Mouse (Mus musculus): ENCODE measurements around the gene Slc22a15. TPM values are rescaled to one million over a fixed set of nuclear protein-coding genes. Genes with fewer than 3 reads are reported as not detected.
A peak's percentile ranks its signal among the peaks of the same experiment; 100 is the strongest.
"Not testable (repeated sequence)": the region's sequence is repeated elsewhere in the genome, so short reads cannot be mapped to it uniquely, and the experiment has no call there.

Gene Slc22a15
- polyA plus RNA-seq, 2 experiments from 2014 or later = 5.2 to 8.1 TPM

GRCm38 (mm10) chr3:101861856-101862255, 62.4 kb downstream of the Slc22a15 start:
- ATAC-seq = no peak

DNA sequence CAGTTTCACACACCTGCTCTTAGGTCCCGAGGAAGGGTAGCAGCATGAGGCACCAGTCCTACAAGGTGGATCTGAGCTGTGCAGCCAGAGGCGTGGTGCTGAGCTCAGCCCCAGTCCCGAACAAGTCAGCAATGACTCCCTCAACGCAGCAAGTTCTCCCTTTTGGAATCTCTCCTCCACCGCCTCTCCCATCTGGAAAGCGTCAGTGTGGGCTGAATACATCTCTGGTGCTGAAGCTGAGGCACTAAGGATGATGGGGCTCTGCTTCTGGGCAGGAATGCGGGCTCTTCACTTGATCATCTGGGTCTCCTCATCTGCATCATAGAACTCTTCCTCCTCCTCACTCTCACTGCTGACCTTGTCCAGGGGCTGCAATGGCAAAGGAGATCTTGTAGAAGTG, 64.1 kb downstream of the Slc22a15 start:
- no peak for ATAC-seq

GRCm38 (mm10) chr3:101859740-101860139, 64.5 kb downstream of the Slc22a15 start:
- ATAC-seq = no peak

DNA sequence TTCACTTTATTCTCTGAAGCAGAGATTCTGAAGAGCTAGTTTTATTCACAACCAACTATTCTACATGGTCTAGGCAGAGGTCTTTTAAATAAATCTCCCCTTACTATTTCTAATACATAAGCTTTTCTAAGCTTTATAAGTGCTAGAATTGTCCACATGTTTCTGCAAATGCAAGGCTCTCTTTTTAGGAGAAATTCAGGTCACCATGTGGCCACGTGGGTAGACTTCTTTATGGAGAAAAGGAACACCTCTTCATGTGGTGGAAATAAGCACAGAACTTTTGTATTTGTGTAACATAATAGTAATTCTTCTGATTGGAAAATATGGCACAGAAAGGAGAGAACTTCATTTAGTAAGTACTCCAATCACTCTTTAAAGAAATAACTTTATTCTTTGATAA, 70.2 kb downstream of the Slc22a15 start:
- no peak for ATAC-seq

DNA sequence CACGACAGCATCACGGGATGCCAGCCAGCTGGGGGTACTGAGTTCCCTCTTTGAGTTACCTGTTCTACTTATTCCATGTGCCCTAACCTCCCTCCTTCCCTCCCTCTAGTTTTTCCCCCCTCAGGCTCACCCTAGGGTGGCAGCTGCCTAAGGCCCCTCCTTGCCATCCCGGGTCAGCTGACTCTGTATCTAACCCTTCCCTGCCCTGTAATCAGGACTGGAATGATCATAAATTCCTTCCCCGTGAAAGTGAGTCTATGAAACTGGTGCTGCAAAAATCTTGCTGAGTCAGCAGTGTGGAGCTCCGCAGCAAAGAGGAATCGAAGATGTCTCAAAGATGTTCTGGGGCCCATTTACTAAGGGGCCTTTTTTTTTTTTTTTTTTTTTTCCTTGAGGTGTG, 72.9 kb downstream of the Slc22a15 start:
- no peak for ATAC-seq

GRCm38 (mm10) chr3:101848816-101849215, 75.4 kb downstream of the Slc22a15 start, which contains the start of gene Mab21l3:
Gene Mab21l3, minus strand, starts transcription at chr3:101848959.
- no peak for ATAC-seq

GRCm38 (mm10) chr3:101846096-101846495, 78.2 kb downstream of the Slc22a15 start:
- no peak for ATAC-seq

GRCm38 (mm10) chr3:101842372-101843094, 81.7 kb downstream of the Slc22a15 start:
- no peak for ATAC-seq

GRCm38 (mm10) chr3:101839327-101839726, 84.9 kb downstream of the Slc22a15 start:
- no peak for ATAC-seq

- ATAC-seq = no peak
These were observed 87.3 kb downstream of the Slc22a15 start for GRCm38 (mm10) chr3:101836971-101837370.

DNA sequence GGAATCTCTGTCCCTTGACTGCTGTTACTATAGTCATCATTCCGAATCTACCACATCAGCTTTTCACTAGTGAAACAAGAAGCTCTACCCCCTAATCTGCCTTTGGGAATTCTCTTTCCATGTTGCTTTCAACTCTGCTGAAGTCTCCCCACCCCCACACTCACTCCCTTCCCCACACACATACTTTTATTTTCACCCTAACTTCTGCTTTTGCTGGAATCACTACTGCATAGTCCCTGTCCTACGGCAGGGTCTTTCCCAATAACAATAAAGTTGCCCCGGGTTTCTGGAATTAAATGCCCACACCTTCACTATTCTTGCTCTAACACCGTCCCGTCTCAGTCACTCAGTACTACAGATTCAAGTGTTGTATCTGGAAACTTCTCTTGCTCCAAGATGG, 87.7 kb downstream of the Slc22a15 start:
- no peak for ATAC-seq

- ATAC-seq = no peak
These were observed 88.2 kb downstream of the Slc22a15 start for GRCm38 (mm10) chr3:101836045-101836444.

DNA sequence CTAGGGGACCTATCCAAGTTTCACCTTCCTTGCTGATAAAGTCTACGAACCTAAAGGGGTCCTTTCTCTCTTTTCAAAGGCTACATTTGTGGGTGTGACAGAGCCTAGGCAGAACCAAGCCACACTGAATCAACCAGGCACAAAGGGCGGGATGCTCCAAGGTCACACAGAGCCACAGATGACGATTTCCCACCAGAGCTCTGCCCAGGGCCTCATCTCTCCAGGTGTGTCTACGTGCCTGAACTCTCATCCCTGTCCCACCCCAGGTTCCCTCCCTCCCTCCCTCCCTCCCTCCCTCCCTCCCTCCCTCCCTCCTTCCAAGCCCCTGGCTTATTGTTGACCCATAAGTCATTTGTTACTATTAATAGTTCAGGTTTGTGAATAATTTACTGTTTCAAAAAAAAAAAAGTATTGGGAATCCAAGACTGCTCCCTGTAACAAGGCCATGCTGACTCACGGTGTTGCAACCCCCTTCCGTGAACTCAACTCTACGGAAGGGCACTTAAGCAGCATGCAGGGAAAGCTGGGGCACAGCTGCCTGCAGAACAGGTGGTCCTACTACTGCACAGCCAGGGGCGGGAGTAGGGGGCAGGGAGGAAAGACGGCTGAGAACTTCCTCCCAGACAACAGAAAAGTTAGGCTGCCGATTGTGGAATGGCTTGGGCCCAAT, 92.9 kb downstream of the Slc22a15 start:
- ATAC-seq = no peak

DNA sequence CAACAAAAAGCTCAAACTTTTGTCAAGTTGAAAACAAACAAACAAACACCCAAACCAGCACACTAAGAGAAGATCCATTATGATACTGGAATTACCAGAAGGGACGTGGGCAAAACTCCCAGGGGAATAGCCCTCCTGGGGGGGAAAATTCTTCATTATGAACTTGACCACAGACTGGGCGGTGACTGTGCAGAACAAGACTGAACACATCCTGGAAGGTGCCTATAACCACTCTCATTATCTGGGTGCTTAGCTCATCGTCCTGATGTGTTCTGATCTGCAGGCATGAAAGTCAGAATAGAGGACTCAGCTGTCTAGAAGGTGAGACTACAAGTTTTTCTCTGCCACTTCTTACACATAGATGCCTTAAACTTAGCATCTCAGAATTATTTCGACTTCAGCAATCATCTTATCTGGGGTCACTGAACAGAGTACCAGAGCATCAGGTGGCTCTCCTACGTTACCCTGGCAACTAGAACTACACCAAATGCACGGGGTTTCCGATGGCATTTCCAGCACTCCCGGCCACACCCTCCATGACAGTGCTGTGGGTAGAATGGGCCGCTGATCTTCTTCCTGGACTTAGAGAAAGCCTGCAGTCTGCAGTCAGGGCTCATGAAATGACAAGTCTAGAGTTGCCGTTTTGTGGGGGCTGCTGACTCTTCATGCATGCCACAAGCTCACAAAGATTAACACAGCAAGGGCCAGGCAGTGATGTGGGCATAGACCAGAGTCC, 94.2 kb downstream of the Slc22a15 start:
- no peak for ATAC-seq

DNA sequence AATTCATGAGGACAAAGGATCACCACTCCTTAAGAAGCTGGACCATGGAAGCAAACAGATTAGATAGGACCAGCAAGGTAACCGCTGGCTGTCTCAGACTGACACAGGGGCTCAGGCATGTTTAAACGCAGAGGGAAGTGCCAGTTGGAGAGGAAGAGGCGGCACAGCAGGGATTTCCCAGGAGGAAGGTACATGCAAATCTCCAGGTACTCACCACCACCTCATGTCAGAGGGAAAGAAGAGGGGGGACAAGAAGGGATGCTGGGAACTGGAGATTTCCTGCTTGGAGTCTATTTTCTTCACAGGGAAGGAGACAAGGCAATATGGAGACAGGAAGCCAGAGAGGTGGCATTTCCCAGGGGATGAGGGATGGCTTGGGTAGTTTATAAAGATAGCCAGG, 95.7 kb downstream of the Slc22a15 start:
- ATAC-seq = no peak

DNA sequence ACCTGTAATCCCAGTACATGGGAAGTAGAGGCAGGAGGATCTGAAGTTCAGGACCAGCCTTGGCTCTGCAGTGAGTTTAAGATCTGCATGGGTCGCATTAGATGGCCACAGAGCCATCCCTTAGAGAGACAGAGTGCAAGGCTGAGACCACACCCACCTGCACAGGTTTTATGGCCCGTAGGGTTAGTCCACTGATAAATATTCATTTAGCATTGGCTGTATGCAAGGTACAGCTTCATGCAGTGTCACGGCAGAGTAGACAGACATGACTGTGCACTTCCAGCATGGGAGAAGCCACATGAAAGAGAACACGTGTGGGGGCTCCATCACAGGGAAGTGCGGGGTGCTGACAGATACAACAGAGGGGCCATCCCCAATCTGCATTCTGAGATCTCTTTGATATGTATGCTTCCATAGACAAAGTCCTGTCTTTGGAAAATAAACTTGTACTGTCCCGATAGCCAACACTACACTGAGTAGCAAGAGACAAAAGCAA, 97.0 kb downstream of the Slc22a15 start:
- no peak for ATAC-seq

GRCm38 (mm10) chr3:101824338-101824737, 99.9 kb downstream of the Slc22a15 start:
- no peak for ATAC-seq

DNA sequence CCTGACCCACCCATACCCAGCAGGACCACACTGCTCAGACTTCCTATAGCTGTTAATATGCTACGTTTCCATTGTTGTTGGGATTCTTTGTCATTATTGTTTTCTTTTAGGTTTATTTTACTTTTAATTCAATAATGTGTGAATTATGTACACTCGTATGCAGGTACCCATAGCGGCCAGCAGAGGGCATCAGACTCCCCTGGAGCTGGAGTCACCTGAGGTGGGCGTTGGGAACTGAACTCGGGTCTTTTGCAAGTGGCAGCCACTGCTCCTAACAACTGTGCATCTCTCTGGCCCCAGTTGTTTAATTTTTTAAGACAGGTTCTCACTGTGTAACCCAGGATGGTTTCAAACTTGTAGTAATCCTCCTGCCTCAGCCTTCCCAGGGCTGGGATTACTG, 102.2 kb downstream of the Slc22a15 start:
- ATAC-seq = no peak

- not testable (repeated sequence) for ATAC-seq
These were observed 103.5 kb downstream of the Slc22a15 start for GRCm38 (mm10) chr3:101820708-101821107.

- no peak for ATAC-seq
These were observed 108.2 kb downstream of the Slc22a15 start for GRCm38 (mm10) chr3:101816006-101816405.

DNA sequence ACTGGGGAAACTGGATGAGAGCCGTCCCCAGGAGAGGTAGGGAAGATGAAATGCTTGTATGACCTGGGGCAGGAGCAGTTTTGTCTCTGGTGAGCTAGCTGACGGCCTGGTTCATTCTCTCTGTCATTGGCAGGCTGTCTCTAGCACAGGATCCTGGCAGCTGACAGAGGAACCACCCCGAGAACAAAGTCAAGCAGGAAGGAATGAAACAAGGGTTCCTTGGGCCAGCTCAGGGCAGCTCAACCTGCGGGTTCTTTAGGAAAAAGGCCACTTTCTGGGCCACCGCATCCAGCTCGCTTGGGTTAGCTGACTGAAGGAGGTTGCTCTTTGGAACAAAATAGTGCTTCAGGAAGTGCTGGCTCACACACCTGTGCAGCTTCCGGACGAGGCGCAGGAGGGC, 109.5 kb downstream of the Slc22a15 start:
- ATAC-seq = no peak

DNA sequence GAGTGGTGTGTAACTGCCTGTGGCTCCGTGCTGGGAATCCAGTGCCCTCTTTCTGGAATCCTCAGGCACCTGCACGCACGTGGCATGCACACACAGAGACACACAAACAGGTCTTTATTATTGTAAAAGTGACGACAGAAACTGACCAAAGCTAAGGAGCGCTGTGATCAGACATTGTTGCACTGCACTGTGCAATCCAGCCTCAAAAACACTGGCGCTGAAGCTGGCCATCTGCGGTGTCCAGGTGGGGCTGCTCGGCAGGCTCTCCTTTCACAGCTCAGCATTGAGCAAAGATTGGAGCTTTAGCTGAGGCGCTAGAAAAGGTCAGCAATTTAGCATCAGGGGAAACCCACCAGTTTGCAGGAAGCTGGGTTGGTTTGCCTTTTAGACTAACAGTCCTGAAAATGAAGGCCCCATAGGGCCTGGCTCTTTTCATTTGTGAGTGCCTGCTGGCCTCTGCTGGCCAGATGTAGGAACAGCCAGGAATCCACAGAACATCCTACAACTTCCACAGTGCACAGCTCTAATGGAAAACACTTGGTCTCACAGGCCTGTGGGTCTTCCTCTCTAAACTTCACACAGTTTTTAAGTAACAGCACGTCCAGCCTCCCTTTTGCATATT, 111.8 kb downstream of the Slc22a15 start:
- peak; percentile 95 for ATAC-seq

DNA sequence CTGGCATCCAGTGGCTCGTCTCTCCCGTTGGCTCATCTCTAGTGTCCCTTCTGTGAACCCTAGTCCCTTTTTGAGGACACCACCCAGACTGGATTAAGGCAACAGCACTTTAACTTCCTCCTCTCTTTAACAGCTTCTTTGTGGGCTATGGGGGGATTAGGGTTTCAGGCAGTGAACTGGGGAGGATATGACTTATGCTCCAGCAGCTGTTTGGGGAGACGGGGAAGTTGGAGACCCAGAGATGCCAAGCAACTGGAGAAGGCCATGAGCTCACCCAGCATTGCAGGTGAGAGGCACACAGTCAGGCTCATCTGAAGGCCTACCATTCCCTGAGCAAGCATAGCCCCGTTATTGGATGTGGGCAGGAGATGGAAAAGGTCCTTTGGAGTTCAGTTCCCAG, 112.3 kb downstream of the Slc22a15 start:
- no peak for ATAC-seq

Measured in CD4-positive, CD25-positive, alpha-beta regulatory T cell, adult 4 months (primary cell).